Mouse (Mus musculus): ENCODE measurements around the gene Rnf157. TPM values are rescaled to one million over a fixed set of nuclear protein-coding genes. Genes with fewer than 3 reads are reported as not detected.
"Not testable (repeated sequence)": the region's sequence is repeated elsewhere in the genome, so short reads cannot be mapped to it uniquely, and the experiment has no call there.

Rnf157 gene
- polyA plus RNA-seq, 1 experiment from 2014 or later, result 8.6 TPM

DNA sequence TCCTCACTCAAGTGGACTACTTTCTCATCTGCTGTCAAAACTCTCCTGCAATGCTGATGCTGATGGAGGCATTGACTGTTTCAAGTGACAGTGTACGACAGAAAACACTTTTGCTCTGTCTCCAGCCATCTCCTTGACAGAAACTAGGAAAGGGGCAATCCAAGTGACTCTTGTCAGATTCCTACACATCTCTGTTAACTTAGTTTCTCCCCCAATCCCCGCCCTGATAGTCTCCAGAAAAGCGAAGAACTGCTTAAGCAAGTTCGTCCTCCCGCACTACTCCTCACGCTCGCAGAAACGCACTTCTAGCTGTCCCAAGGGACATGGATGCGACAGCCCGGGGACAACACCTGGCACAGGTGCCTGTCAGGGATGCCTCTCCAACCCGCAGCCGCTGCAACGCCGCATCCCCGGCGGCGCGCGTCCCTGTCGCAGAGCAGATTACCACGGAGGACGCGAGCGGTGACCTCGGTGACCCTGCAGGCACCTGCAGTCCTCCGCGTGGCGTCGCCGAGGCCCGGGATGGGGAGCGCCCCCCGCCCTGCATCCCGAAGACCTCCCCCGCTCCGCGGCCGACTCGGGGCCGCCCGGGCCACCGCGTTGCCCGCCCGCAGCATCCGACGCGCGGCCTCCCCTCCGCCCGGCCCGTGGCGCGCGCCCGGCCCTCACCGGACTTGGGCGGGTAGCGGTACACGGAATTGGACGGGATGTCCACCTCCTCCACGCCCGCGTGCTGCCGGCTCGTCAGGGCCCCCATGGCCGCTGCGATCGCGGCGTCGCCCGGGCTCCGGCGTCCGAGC, 604 bp downstream of the Rnf157 start:
- peak overlapping the region; percentile 84 for H3K9ac ChIP-seq (ENCODE audit: low read depth, low read length)
- H3K4me1 ChIP-seq (ENCODE audit: control insufficient read depth, insufficient read depth, low read length), result peaks cover 8% of the 10 kb centered on the region; the same call in 1 of the 2 replicates
- no peaks in the 10 kb centered on the region for H3K9me3 ChIP-seq (replicated peaks; ENCODE audit: control insufficient read depth, low read length)
- peak overlapping the region; percentile 100 for H3K4me2 ChIP-seq
- under 1% methylated on average over 68 of the region's 76 CpGs for WGBS (ENCODE audit: insufficient replicate concordance)
- peak; percentile 62 for ATAC-seq (replicated peaks; ENCODE audit: insufficient number of reproducible peaks, low FRiP score, low TSS enrichment)
- no peaks in the 10 kb centered on the region for H3K36me3 ChIP-seq (ENCODE audit: control insufficient read depth, insufficient read depth, low read length)
- peak overlapping the region; percentile 79 for H3K4me3 ChIP-seq (ENCODE audit: low read depth, low read length)
- 0 out of 2 replicates have a peak, but pooled peaks cover 6% of the 10 kb centered on the region for H3K27me3 ChIP-seq (ENCODE audit: control insufficient read depth, insufficient read depth, low read length)
- no peak overlapping the region for H3K27ac ChIP-seq (ENCODE audit: low read depth, low read length)

DNA sequence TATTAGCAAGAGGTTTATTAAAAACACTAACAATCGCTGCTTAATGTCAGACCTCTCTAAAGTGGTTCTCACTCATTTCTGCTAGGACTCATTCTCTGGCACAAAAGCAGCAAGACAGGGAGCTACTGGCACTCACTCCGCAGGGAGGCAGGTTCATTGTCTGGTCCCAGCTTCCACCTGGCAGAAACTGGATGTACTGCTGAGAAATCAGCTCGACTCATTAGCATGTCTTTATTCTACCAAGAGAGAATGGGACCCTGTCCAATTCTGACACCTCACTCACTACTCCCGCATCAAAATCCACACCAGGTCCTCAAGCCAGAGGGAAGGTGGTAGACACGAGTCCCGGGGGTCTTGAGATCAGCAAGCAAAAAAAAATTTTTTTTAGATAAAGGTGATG, 1.2 kb downstream of the Rnf157 start:
- peaks cover 8% of the 10 kb centered on the region; the same call in 1 of the 2 replicates for H3K4me1 ChIP-seq (ENCODE audit: control insufficient read depth, insufficient read depth, low read length)
- H3K27me3 ChIP-seq (ENCODE audit: control insufficient read depth, insufficient read depth, low read length), result 0 out of 2 replicates have a peak, but pooled peaks cover 6% of the 10 kb centered on the region
- no peaks in the 10 kb centered on the region for H3K36me3 ChIP-seq (ENCODE audit: control insufficient read depth, insufficient read depth, low read length)
- no peaks in the 10 kb centered on the region for H3K9me3 ChIP-seq (replicated peaks; ENCODE audit: control insufficient read depth, low read length)
- H3K4me3 ChIP-seq (ENCODE audit: low read depth, low read length), result peak overlapping the region; percentile 79
- 22% methylated on average over 6 of the region's 6 CpGs for WGBS (ENCODE audit: insufficient replicate concordance)
- no peak overlapping the region for H3K27ac ChIP-seq (ENCODE audit: low read depth, low read length)
- no peak for ATAC-seq (replicated peaks; ENCODE audit: insufficient number of reproducible peaks, low FRiP score, low TSS enrichment)
- no peak overlapping the region for H3K9ac ChIP-seq (ENCODE audit: low read depth, low read length)
- peak overlapping the region; percentile 100 for H3K4me2 ChIP-seq

DNA sequence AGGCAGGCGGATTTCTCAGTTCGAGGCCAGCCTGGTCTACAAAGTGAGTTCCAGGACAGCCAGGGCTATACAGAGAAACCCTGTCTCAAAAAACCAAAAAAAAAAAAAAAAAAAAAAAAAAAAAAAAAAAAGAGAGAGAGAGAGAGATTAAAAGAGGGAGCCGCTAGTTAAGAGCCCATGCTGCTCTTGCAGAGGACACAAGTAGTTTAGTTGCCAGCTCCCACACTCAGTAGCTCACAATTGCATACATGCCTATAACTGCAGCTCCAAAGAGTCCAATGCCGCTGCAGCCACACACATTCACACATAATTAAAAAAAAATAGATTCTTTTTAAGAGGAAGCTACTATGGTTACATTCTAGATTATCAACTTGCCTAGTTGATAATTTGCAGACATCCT, 2.4 kb downstream of the Rnf157 start:
- not testable (repeated sequence) for H3K4me1 ChIP-seq (ENCODE audit: control insufficient read depth, insufficient read depth, low read length); H3K4me3 ChIP-seq (ENCODE audit: low read depth, low read length); H3K9ac ChIP-seq (ENCODE audit: low read depth, low read length); H3K9me3 ChIP-seq (replicated peaks; ENCODE audit: control insufficient read depth, low read length); H3K27me3 ChIP-seq (ENCODE audit: control insufficient read depth, insufficient read depth, low read length); H3K36me3 ChIP-seq (ENCODE audit: control insufficient read depth, insufficient read depth, low read length); H3K27ac ChIP-seq (ENCODE audit: low read depth, low read length); H3K4me2 ChIP-seq; ATAC-seq (replicated peaks; ENCODE audit: insufficient number of reproducible peaks, low FRiP score, low TSS enrichment)
- 72% methylated on average over 4 of the region's 4 CpGs for WGBS (ENCODE audit: insufficient replicate concordance)

DNA sequence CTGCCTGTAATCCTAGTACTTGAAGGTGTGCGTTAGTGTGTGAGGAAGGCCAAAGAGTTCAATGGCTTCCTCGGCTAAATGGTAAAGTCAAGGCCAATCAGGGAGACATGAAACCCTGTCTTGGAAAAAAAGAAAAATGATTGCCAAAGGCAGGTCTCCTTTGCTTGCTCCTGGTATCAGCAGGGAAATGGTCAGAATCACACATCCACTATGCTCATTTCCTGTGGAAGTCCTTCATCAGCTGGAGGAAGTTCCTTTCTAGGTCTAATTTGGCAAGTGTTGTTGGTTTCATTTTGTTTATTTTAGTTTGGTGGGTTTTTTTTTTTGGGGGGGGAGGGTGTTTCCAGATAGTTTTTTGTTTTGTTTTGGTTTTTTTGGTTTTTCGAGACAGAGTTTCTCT, 3.8 kb downstream of the Rnf157 start:
- Histone ChIP-seq H3K36me3 (ENCODE audit: control insufficient read depth, insufficient read depth, low read length) (no peaks in the 10 kb centered on the region), H3K4me3 (ENCODE audit: low read depth, low read length) (no peak overlapping the region), H3K9me3 (replicated peaks; ENCODE audit: control insufficient read depth, low read length) (no peaks in the 10 kb centered on the region), H3K9ac (ENCODE audit: low read depth, low read length) (no peak overlapping the region), H3K27ac (ENCODE audit: low read depth, low read length) (no peak overlapping the region), H3K4me2 (no peak overlapping the region), H3K4me1 (ENCODE audit: control insufficient read depth, insufficient read depth, low read length) (peaks cover 6% of the 10 kb centered on the region; the same call in 1 of the 2 replicates), H3K27me3 (ENCODE audit: control insufficient read depth, insufficient read depth, low read length) (0 out of 2 replicates have a peak, but pooled peaks cover 6% of the 10 kb centered on the region)
- 80% methylated on average over 3 of the region's 3 CpGs for WGBS (ENCODE audit: insufficient replicate concordance)
- no peak for ATAC-seq (replicated peaks; ENCODE audit: insufficient number of reproducible peaks, low FRiP score, low TSS enrichment)

DNA sequence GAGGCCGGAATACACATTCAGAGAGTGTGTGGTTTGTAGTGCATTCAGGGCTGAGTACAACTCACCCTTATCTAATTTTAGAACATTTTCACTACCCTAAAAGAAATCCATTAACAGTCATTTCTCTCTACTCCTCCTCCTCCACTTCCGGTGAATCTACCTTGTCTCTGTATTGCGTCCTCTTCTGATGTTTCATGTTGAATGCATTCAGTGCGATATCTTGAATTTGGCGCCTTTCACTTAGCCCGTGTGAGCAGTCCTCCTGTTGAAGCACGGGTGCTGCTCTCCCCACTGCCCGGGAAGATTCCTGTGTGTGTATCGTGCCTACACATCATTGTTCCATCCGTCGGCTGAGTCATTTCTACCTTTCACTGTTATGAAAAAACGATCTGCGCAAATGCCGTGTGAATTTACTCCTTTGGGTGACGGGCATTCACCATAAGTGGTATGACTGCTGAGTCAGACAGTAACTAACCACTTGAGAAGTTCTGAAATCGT, 6.6 kb downstream of the Rnf157 start:
- 85% methylated on average over 16 of the region's 16 CpGs for WGBS (ENCODE audit: insufficient replicate concordance)
- no peak overlapping the region for H3K4me3 ChIP-seq (ENCODE audit: low read depth, low read length)
- no peak for ATAC-seq (replicated peaks; ENCODE audit: insufficient number of reproducible peaks, low FRiP score, low TSS enrichment)

DNA sequence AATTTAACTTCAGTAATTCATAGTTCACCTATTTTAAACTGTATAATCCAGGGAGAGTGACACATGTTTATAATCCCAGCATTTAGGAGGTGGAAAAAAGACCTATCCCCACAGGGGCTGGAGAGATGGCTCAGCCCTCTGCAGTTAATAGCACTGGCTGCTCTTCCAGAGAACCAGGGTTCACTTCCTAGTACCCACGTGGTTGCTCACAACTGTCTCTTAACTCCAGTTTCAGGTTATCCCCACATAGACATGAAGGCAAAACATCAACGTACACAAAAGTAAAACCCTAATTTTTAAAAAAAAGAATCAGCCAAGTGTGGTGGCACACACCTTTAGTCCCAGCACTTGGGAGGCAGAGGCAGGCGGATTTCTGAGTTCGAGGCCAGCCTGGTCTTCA, 7.2 kb downstream of the Rnf157 start:
- Histone ChIP-seq H3K4me3 (ENCODE audit: low read depth, low read length) (no peak overlapping the region), H3K27me3 (ENCODE audit: control insufficient read depth, insufficient read depth, low read length) (no peaks in the 10 kb centered on the region), H3K4me2 (no peak overlapping the region), H3K36me3 (ENCODE audit: control insufficient read depth, insufficient read depth, low read length) (no peaks in the 10 kb centered on the region), H3K4me1 (ENCODE audit: control insufficient read depth, insufficient read depth, low read length) (no peaks in the 10 kb centered on the region), H3K9ac (ENCODE audit: low read depth, low read length) (no peak overlapping the region), H3K27ac (ENCODE audit: low read depth, low read length) (no peak overlapping the region), H3K9me3 (replicated peaks; ENCODE audit: control insufficient read depth, low read length) (no peaks in the 10 kb centered on the region)
- no peak for ATAC-seq (replicated peaks; ENCODE audit: insufficient number of reproducible peaks, low FRiP score, low TSS enrichment)
- 78% methylated on average over 4 of the region's 4 CpGs for WGBS (ENCODE audit: insufficient replicate concordance)

More for the DNA sequence above, 6.6 kb downstream of the Rnf157 start:
- Histone ChIP-seq H3K27me3 (ENCODE audit: control insufficient read depth, insufficient read depth, low read length) (0 out of 2 replicates have a peak, but pooled peaks cover 4% of the 10 kb centered on the region), H3K4me1 (ENCODE audit: control insufficient read depth, insufficient read depth, low read length) (no peaks in the 10 kb centered on the region), H3K27ac (ENCODE audit: low read depth, low read length) (no peak overlapping the region), H3K9me3 (replicated peaks; ENCODE audit: control insufficient read depth, low read length) (no peaks in the 10 kb centered on the region), H3K9ac (ENCODE audit: low read depth, low read length) (no peak overlapping the region), H3K4me2 (no peak overlapping the region), H3K36me3 (ENCODE audit: control insufficient read depth, insufficient read depth, low read length) (no peaks in the 10 kb centered on the region)

DNA sequence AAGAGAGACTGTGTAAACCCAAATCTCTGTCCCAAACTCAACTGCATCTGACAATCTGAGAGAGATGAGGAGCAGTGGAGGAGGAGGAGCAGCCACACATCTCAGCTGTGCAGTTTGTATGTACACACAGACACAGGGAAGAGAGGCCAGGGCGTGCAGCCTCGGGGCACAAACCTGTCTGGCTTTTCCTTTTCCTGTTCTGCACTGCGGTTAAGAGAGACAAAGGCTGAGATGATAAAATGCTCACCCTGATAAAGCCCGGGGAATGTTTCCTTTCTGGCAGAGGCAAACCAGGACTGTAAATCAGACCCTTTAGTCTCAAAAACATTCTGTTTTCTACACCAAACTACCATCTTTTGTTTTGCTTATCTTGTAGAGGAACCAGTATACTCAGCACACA, 12.3 kb downstream of the Rnf157 start:
- Histone ChIP-seq H3K4me3 (ENCODE audit: low read depth, low read length) (no peak overlapping the region), H3K27me3 (ENCODE audit: control insufficient read depth, insufficient read depth, low read length) (no peaks in the 10 kb centered on the region), H3K36me3 (ENCODE audit: control insufficient read depth, insufficient read depth, low read length) (no peaks in the 10 kb centered on the region), H3K4me2 (no peak overlapping the region), H3K9me3 (replicated peaks; ENCODE audit: control insufficient read depth, low read length) (no peaks in the 10 kb centered on the region), H3K27ac (ENCODE audit: low read depth, low read length) (no peak overlapping the region; the same call in 1 of the 2 replicates), H3K9ac (ENCODE audit: low read depth, low read length) (no peak overlapping the region), H3K4me1 (ENCODE audit: control insufficient read depth, insufficient read depth, low read length) (peaks cover 7% of the 10 kb centered on the region)
- ATAC-seq (replicated peaks; ENCODE audit: insufficient number of reproducible peaks, low FRiP score, low TSS enrichment), result no peak
- WGBS (ENCODE audit: insufficient replicate concordance), result 11% methylated on average over 4 of the region's 4 CpGs

DNA sequence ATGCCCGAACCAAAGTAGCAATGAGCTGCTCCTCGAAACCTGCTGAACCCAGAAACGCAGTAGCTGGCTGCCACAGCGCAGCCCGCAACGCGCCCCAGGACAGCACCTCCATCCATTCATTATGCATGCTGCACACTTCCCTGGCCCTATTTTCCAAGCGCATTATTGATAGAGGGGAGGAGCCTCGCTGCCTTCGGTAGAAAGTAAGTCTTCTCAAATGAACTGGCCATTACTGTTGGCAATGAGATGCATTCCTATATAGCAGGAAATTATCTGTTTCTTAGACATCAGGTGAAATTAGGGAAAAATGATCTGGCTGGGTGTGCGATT, 14.5 kb downstream of the Rnf157 start:
- H3K27ac ChIP-seq (ENCODE audit: low read depth, low read length), result peak overlapping the region; percentile 22; the same call in 1 of the 2 replicates
- H3K36me3 ChIP-seq (ENCODE audit: control insufficient read depth, insufficient read depth, low read length), result no peaks in the 10 kb centered on the region

More for the DNA sequence above, 14.5 kb downstream of the Rnf157 start:
- no peak for ATAC-seq (replicated peaks; ENCODE audit: insufficient number of reproducible peaks, low FRiP score, low TSS enrichment)
- Histone ChIP-seq H3K9me3 (replicated peaks; ENCODE audit: control insufficient read depth, low read length) (no peaks in the 10 kb centered on the region), H3K27me3 (ENCODE audit: control insufficient read depth, insufficient read depth, low read length) (no peaks in the 10 kb centered on the region), H3K9ac (ENCODE audit: low read depth, low read length) (no peak overlapping the region), H3K4me3 (ENCODE audit: low read depth, low read length) (no peak overlapping the region), H3K4me1 (ENCODE audit: control insufficient read depth, insufficient read depth, low read length) (peaks cover 7% of the 10 kb centered on the region), H3K4me2 (no peak overlapping the region)
- WGBS (ENCODE audit: insufficient replicate concordance), result 84% methylated on average over 11 of the region's 11 CpGs
